Mouse (Mus musculus) midbrain, postnatal 0 days (tissue): ENCODE results near the gene Mavs. TPM values are rescaled to one million over a fixed set of nuclear protein-coding genes. Genes with fewer than 3 reads are reported as not detected.
A peak's percentile ranks its signal among the peaks of the same experiment; 100 is the strongest.

Experiments used
- ATAC-seq: fragments of 200-750 bp; cut with Nextera tagmentation; 2 replicates; pipeline ENCODE4 v1.8.0; 2017; ENCODE audit warnings: moderate number of reproducible peaks, mild to moderate bottlenecking, moderate TSS enrichment, moderate library complexity; ENCODE audit not compliant: low FRiP score
- DNase-seq: peaks from one replicate; pipeline ENCODE4 v3.0.0-alpha.2; 2015; ENCODE audit warnings: low spot score
- H3K27ac ChIP-seq: fragments of 300-500 bp; sonication (generic); 2 replicates; pipeline ENCODE4 v1.5.1; 2014; ENCODE audit warnings: low read depth, mild to moderate bottlenecking, low read length, mixed read lengths
- H3K27me3 ChIP-seq: fragments of 300-500 bp; sonication (generic); 2 replicates; pipeline ENCODE4 v1.6.1; 2014; ENCODE audit warnings: low read length, control low read depth, mixed read lengths; ENCODE audit not compliant: insufficient read depth
- H3K36me3 ChIP-seq: fragments of 300-500 bp; sonication (generic); 2 replicates; pipeline ENCODE4 v1.6.1; 2014; ENCODE audit warnings: low read length, control low read depth, mixed read lengths; ENCODE audit not compliant: insufficient read depth
- H3K4me1 ChIP-seq: fragments of 300-500 bp; sonication (generic); 2 replicates; pipeline ENCODE4 v1.6.1; 2014; ENCODE audit warnings: mild to moderate bottlenecking, control low read depth, antibody characterized with exemption, low read length, mixed read lengths; ENCODE audit not compliant: insufficient read depth
- H3K4me2 ChIP-seq: fragments of 300-500 bp; sonication (generic); 2 replicates; pipeline ENCODE4 v1.6.1; 2014; ENCODE audit warnings: low read depth, mild to moderate bottlenecking, low read length, mixed read lengths; ENCODE audit not compliant: poor library complexity, severe bottlenecking
- H3K4me3 ChIP-seq: fragments of 300-500 bp; sonication (generic); 2 replicates; pipeline ENCODE4 v1.5.1; 2014; ENCODE audit warnings: low read depth, mild to moderate bottlenecking, low read length, moderate library complexity
- H3K9ac ChIP-seq: fragments of 300-500 bp; sonication (generic); replicated peaks from 2 replicates; pipeline ENCODE4 v1.6.1; 2014; ENCODE audit warnings: mild to moderate bottlenecking, low read length, moderate library complexity, mixed read lengths; ENCODE audit not compliant: poor library complexity, severe bottlenecking
- H3K9me3 ChIP-seq: fragments of 300-500 bp; sonication (generic); 2 replicates; pipeline ENCODE4 v1.6.1; 2016; ENCODE audit warnings: low read length, control low read depth
- CTCF ChIP-seq: IDR thresholded peaks from 2 replicates; pipeline ENCODE4 v1.5.1; 2016; ENCODE audit warnings: antibody characterized with exemption, mild to moderate bottlenecking
- WGBS: fragments of 180-500 bp; shearing (Covaris S2); extraction: QIAGEN DNeasy Blood & Tissue Kit; methylation state at CpG from one replicate; pipeline ENCODE4 v1.1.7; 2014; 5-methylcytosine and 5-hydroxymethylcytosine counted together
- polyA plus RNA-seq: library from polyadenylated mRNA; unstranded; fragments of >200 nt; fragmentation: Nextera tagmentation; extraction: Ambion mirVana; gene quantifications from 2 replicates; pipeline ENCODE4 v1.2.1, GENCODE M21; 2015
- total RNA-seq: library from RNA; depleted of rRNA; stranded (reverse); fragments of >200 nt; gene quantifications from 2 replicates; pipeline ENCODE4 v1.2.3, GENCODE M21; 2014; rRNA removed

Mavs gene
- 6.3 and 10.9 TPM in 2 replicates for total RNA-seq
- polyA plus RNA-seq, result 4.0 and 5.0 TPM in 2 replicates

- Histone ChIP-seq H3K36me3 (no peaks in the 10 kb centered on the region), H3K27ac (0 out of 2 replicates have a peak within 1 kb of the TSS, but pooled peaks have one; percentile 26), H3K9ac (peak within 1 kb of the TSS; percentile 60), H3K27me3 (no peaks in the 10 kb centered on the region), H3K4me1 (peaks cover 5% of the 10 kb centered on the region; the same call in 1 of the 2 replicates), H3K4me2 (peak within 1 kb of the TSS; percentile 85), H3K9me3 (no peaks in the 10 kb centered on the region), H3K4me3 (peak within 1 kb of the TSS; percentile 41)
- ATAC-seq, result peak; percentile 100
- no peak for TF ChIP-seq CTCF
- DNase-seq, result peak; percentile 96
- WGBS, result 6% methylated on average over 29 of the region's 29 CpGs
Observed at GRCm38 (mm10) chr2:131233307-131234126, at the start of gene Mavs. Mavs (plus strand) TSS chr2:131234063.

GRCm38 (mm10) chr2:131186343-131186742 lies 47.5 kb upstream of the Mavs start:
- DNase-seq (peak; percentile 34), ATAC-seq (no peak)
- peak overlapping the region; percentile 48 for H3K9ac ChIP-seq
- WGBS, result 2% methylated on average over 14 of the region's 14 CpGs
- peak overlapping the region; percentile 62 for H3K4me2 ChIP-seq
- H3K4me3 ChIP-seq, result peak overlapping the region; percentile 48
- H3K27ac ChIP-seq, result no peak overlapping the region
- H3K36me3 ChIP-seq, result no peaks in the 10 kb centered on the region
- no peaks in the 10 kb centered on the region for H3K27me3 ChIP-seq
- no peak for TF ChIP-seq CTCF
- no peaks in the 10 kb centered on the region for H3K9me3 ChIP-seq
- peaks cover 8% of the 10 kb centered on the region; the same call in 1 of the 2 replicates for H3K4me1 ChIP-seq

- no peak within 1 kb of the TSS; the same call in 1 of the 2 replicates for H3K27ac ChIP-seq
- ATAC-seq (peak; percentile 87), DNase-seq (peak; percentile 84)
- WGBS, result 1% methylated on average over 39 of the region's 43 CpGs
- H3K9me3 ChIP-seq, result no peaks in the 10 kb centered on the region
- H3K4me2 ChIP-seq, result peak within 1 kb of the TSS; percentile 62
- peak within 1 kb of the TSS; percentile 48 for H3K4me3 ChIP-seq
- H3K36me3 ChIP-seq, result peaks cover 2% of the 10 kb centered on the region; the same call in 1 of the 2 replicates
- TF ChIP-seq CTCF, result peak; percentile 48
- peaks cover 8% of the 10 kb centered on the region; the same call in 1 of the 2 replicates for H3K4me1 ChIP-seq
- H3K27me3 ChIP-seq, result no peaks in the 10 kb centered on the region
- peak within 1 kb of the TSS; percentile 48 for H3K9ac ChIP-seq
Observed at GRCm38 (mm10) chr2:131186771-131187601, 46.9 kb upstream of the Mavs start, which contains the start of the genes Cdc25b and Spef1. Cdc25b (plus strand) TSS chr2:131186949. Spef1 (minus strand) TSS chr2:131187282.

- 19% methylated on average over 3 of the region's 3 CpGs for WGBS
- no peak for TF ChIP-seq CTCF
- H3K27ac ChIP-seq, result no peak overlapping the region
- H3K4me3 ChIP-seq, result peak overlapping the region; percentile 48
- peaks cover 5% of the 10 kb centered on the region; the same call in 1 of the 2 replicates for H3K36me3 ChIP-seq
- peaks cover 8% of the 10 kb centered on the region; the same call in 1 of the 2 replicates for H3K4me1 ChIP-seq
- peak overlapping the region; percentile 48 for H3K9ac ChIP-seq
- peak overlapping the region; percentile 62 for H3K4me2 ChIP-seq
- H3K9me3 ChIP-seq, result no peaks in the 10 kb centered on the region
- no peak for ATAC-seq
- DNase-seq, result no peak
- no peaks in the 10 kb centered on the region for H3K27me3 ChIP-seq
Observed at GRCm38 (mm10) chr2:131187602-131187922, 46.3 kb upstream of the Mavs start.

- DNase-seq (no peak), ATAC-seq (no peak)
- H3K9me3 ChIP-seq, result no peaks in the 10 kb centered on the region
- no peaks in the 10 kb centered on the region for H3K27me3 ChIP-seq
- 0 out of 2 replicates have a peak overlapping the region, but pooled peaks have one; percentile 62 for H3K4me2 ChIP-seq
- H3K4me3 ChIP-seq, result no peak overlapping the region
- H3K9ac ChIP-seq, result no peak overlapping the region
- H3K36me3 ChIP-seq, result peaks cover 12% of the 10 kb centered on the region; the same call in 1 of the 2 replicates
- no peak overlapping the region for H3K27ac ChIP-seq
- WGBS, result 94% methylated on average over 5 of the region's 5 CpGs
- peaks cover 8% of the 10 kb centered on the region; the same call in 1 of the 2 replicates for H3K4me1 ChIP-seq
- no peak for TF ChIP-seq CTCF
Observed at GRCm38 (mm10) chr2:131188311-131188710, 45.6 kb upstream of the Mavs start.
